Mouse (Mus musculus): ENCODE data around the gene 4632433K11Rik. TPM values are rescaled to one million over a fixed set of nuclear protein-coding genes. Genes with fewer than 3 reads are reported as not detected.

The 4632433K11Rik gene
- total and polyA plus RNA-seq, 3 experiments, result not detected

- in situ Hi-C loops (cut with MboI; ENCODE audit: low pct_ligation_motif_present, low pct_unique_long_range_greater_than_20kb, low sequenced_read_pairs) (no loop called here), dilution Hi-C loops (cut with MboI; ENCODE audit: extremely low pct_ligation_motif_present, extremely low pct_unique_long_range_greater_than_20kb, low sequenced_read_pairs) (no loop called here)
- peaks cover 4 to 20% of the 10 kb centered on the region in 2 experiments for H3K4me1 ChIP-seq (ENCODE audit: control insufficient read depth in 1 of 2, insufficient read depth in 2 of 2)
- H3K4me2 ChIP-seq (ENCODE audit: insufficient read depth, low read depth, poor library complexity, severe bottlenecking), result no peak overlapping the region
- H3K27me3 ChIP-seq (replicated peaks), result no peaks in the 10 kb centered on the region
- no peak overlapping the region for H3K4me3 ChIP-seq (replicated peaks in 1 of 3; ENCODE audit: low read depth in 2 of 3, low read length in 2 of 3, poor library complexity in 1 of 3)
- DNase-seq (ENCODE audit: extremely low read depth), result no peak
- H3K36me3 ChIP-seq (replicated peaks in 1 of 2; ENCODE audit: control insufficient read depth in 1 of 2, insufficient read depth in 1 of 2, low read length in 1 of 2), result peaks cover 54 to 68% of the 10 kb centered on the region in 2 experiments
- H3K79me2 ChIP-seq (replicated peaks; ENCODE audit: control insufficient read depth, extremely low read depth, insufficient read depth, poor library complexity, severe bottlenecking), result peaks cover 5% of the 10 kb centered on the region; the same call in 1 of the 2 replicates
- no peak for TF ChIP-seq CHD2 (IDR thresholded peaks at IDR 0.05; ENCODE audit: low read length)
- TF ChIP-seq MAZ (IDR thresholded peaks at IDR 0.05; ENCODE audit: low read depth, low read length), result no peak
- no peak for TF ChIP-seq UBTF (IDR thresholded peaks at IDR 0.05; ENCODE audit: low read depth, low read length)
- no peak for TF ChIP-seq MXI1 (IDR thresholded peaks at IDR 0.05; ENCODE audit: low read depth, low read length)
- H3K9me3 ChIP-seq (replicated peaks; ENCODE audit: low read length), result no peaks in the 10 kb centered on the region
- no peak overlapping the region for H3K9ac ChIP-seq (ENCODE audit: insufficient read depth, low read depth)
- no peak overlapping the region for H3K27ac ChIP-seq (ENCODE audit: insufficient read depth, low read depth)
Measured at GRCm38 (mm10) chr7:5008229-5008628, 25.7 kb upstream of the 4632433K11Rik start.

GRCm38 (mm10) chr7:5012681-5013513, 21.0 kb upstream of the 4632433K11Rik start:
- H3K4me1 ChIP-seq (ENCODE audit: control insufficient read depth in 1 of 2, insufficient read depth in 2 of 2), result peaks cover 4 to 27% of the 10 kb centered on the region in 2 experiments
- no peaks in the 10 kb centered on the region for H3K27me3 ChIP-seq (replicated peaks)
- H3K4me2 ChIP-seq (ENCODE audit: insufficient read depth, low read depth, poor library complexity, severe bottlenecking), result peak overlapping the region; percentile 77
- dilution Hi-C loops (cut with MboI; ENCODE audit: extremely low pct_ligation_motif_present, extremely low pct_unique_long_range_greater_than_20kb, low sequenced_read_pairs) (no loop called here), in situ Hi-C loops (cut with MboI; ENCODE audit: low pct_ligation_motif_present, low pct_unique_long_range_greater_than_20kb, low sequenced_read_pairs) (no loop called here)
- H3K79me2 ChIP-seq (replicated peaks; ENCODE audit: control insufficient read depth, extremely low read depth, insufficient read depth, poor library complexity, severe bottlenecking), result peaks cover 6% of the 10 kb centered on the region; the same call in 1 of the 2 replicates
- H3K9ac ChIP-seq (ENCODE audit: insufficient read depth, low read depth), result peak overlapping the region; percentile 97; the same call in 1 of the 2 replicates
- H3K36me3 ChIP-seq (replicated peaks in 1 of 2; ENCODE audit: control insufficient read depth in 1 of 2, insufficient read depth in 1 of 2, low read length in 1 of 2), result peaks cover 49 to 57% of the 10 kb centered on the region in 2 experiments
- peak overlapping the region; percentile 21 to 46 (median 43) for H3K4me3 ChIP-seq (replicated peaks in 1 of 3; ENCODE audit: low read depth in 2 of 3, low read length in 2 of 3, poor library complexity in 1 of 3)
- H3K9me3 ChIP-seq (replicated peaks; ENCODE audit: low read length), result peaks cover 6% of the 10 kb centered on the region
- TF ChIP-seq ELF1 (IDR thresholded peaks at IDR 0.05; ENCODE audit: low read depth, low read length) (no peak), USF2 (conservative IDR thresholded peaks at IDR 0.05; ENCODE audit: low read depth, low read length) (no peak), MAX (IDR thresholded peaks at IDR 0.05; ENCODE audit: low read length) (no peak), MYC (IDR thresholded peaks at IDR 0.05; ENCODE audit: low read depth, low read length) (no peak), EP300 (IDR thresholded peaks at IDR 0.05; ENCODE audit: low read length) (no peak), NRF1 (IDR thresholded peaks at IDR 0.05; ENCODE audit: low read depth, low read length) (peak; percentile 45; the same call in 1 of the 2 replicates), POLR2A (IDR thresholded peaks at IDR 0.05; ENCODE audit: low read depth, low read length) (peak; percentile 53), IRF4 (IDR thresholded peaks at IDR 0.05; ENCODE audit: low read depth, low read length) (no peak), TCF12 (IDR thresholded peaks at IDR 0.05; ENCODE audit: low read depth, low read length) (no peak), ZC3H11A (IDR thresholded peaks at IDR 0.05; ENCODE audit: low read depth, low read length) (no peak), BHLHE40 (IDR thresholded peaks at IDR 0.05; ENCODE audit: low read depth, low read length) (no peak), RCOR1 (conservative IDR thresholded peaks at IDR 0.05; ENCODE audit: low read depth, low read length) (no peak)
- DNase-seq (ENCODE audit: extremely low read depth), result peak; percentile 70
- H3K27ac ChIP-seq (ENCODE audit: insufficient read depth, low read depth), result no peak overlapping the region
